Mouse (Mus musculus): ENCODE measurements around the gene Brdt.
A peak's percentile ranks its signal among the peaks of the same experiment; 100 is the strongest.
"Not testable (repeated sequence)": the region's sequence is repeated elsewhere in the genome, so short reads cannot be mapped to it uniquely, and the experiment has no call there.

The Brdt gene

GRCm38 (mm10) chr5:107340404-107340803, 9.4 kb downstream of the Brdt start:
- DNase-seq (ENCODE audit: low spot score in 2 of 2), result no peak

DNA sequence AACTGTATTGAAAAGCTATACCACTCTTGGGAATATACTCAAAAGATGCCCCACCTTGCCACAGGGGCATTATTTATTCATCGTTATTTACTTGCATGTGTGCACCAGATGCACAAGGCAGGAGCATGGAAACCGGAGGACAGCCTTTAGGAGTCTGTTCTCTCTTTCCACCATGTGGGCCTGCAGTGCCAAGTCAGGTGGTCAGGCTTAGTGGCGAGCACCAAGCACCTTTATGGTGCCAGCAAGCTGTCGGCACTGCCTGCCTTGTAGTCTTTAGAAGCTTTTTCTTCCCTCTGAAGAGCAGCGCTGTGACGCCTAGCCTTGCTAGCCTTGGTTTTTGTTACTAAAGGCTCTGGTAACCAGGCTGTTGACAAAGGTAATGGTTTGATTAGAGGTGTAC, 11.9 kb downstream of the Brdt start:
- no peak for DNase-seq (ENCODE audit: low spot score in 2 of 2)

- DNase-seq (ENCODE audit: low spot score in 2 of 2), result no peak
These were observed 15.3 kb downstream of the Brdt start for GRCm38 (mm10) chr5:107346214-107346613.

- DNase-seq (ENCODE audit: low spot score in 2 of 2), result no peak
These were observed 21.6 kb downstream of the Brdt start for GRCm38 (mm10) chr5:107352566-107352965.

GRCm38 (mm10) chr5:107353981-107354380, 23.0 kb downstream of the Brdt start:
- DNase-seq (ENCODE audit: low spot score in 2 of 2), result no peak

- no peak for DNase-seq (ENCODE audit: low spot score in 2 of 2)
These were observed 24.8 kb downstream of the Brdt start for GRCm38 (mm10) chr5:107355801-107356200.

- DNase-seq (ENCODE audit: low spot score in 2 of 2), result no peak
These were observed 26.8 kb downstream of the Brdt start for GRCm38 (mm10) chr5:107357723-107358122.

DNA sequence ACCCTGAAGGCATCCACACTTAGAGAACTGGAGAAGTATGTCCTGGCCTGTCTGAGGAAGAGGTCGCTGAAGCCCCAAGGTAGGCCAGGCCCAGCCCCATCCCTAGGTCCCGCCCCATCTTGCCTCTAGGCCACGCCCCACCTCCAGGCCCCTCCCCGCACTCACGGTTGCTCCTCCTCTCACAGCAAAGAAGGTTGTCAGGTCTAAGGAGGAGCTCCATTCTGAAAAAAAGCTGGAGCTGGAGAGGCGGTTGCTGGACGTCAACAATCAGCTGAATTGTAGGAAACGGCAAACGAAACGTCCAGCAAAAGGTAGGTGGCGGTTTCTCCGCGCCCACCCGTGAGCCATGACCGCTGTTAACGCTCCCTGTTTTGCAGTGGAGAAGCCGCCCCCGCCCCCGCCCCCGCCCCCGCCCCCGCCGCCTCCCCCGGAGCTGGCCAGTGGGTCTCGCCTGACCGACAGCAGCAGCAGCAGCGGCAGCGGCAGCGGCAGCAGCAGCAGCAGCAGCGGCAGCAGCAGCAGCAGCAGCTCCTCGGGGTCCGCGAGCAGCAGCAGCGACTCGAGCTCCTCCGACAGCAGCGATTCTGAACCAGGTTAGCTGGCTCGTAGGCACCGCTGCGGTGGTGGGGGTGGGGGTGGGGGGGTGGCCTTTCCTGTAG, 28.6 kb downstream of the Brdt start:
- peak; percentile 78 to 81 for DNase-seq (ENCODE audit: low spot score in 2 of 2)

DNA sequence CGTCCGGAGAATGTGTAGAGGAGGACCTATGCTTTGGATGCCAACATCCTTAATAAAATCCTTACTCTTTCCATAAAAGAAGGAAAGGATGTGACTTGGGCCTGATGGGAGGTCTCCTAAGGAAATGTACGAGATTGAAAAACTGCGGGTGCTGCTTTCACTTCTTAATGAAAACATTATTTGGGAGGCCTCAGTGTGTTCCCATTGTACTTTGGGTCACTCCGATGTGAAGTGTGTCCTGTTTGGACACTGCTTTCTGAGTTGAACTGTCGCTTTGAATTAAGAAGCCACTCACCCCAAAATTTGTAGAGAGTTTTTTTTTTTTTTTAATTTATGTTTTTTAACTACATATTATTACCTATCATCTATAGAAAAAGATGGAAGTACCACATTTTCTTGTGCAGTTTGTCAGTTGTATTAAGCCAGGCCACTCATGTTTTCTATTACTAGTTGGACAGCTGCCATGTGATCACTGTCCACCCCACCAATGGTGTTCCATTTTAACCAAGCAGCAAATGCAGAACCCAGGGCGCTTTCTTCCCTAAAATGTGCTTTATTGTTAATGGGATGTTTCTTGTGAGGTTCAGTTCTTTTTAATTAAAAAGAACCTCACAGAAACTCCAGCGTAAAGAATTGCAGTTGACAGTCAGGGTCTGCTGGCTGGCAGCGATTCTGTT, 29.2 kb downstream of the Brdt start:
- no peak for DNase-seq (ENCODE audit: low spot score in 2 of 2)

- no peak for DNase-seq (ENCODE audit: low spot score in 2 of 2)
These were observed 39.1 kb downstream of the Brdt start for GRCm38 (mm10) chr5:107370040-107370439.

- no peak for DNase-seq (ENCODE audit: low spot score in 2 of 2)
These were observed 40.4 kb downstream of the Brdt start for GRCm38 (mm10) chr5:107371335-107371734.

- no peak for DNase-seq (ENCODE audit: low spot score in 2 of 2)
These were observed 42.3 kb downstream of the Brdt start for GRCm38 (mm10) chr5:107373256-107373655.

GRCm38 (mm10) chr5:107386448-107386847, 55.5 kb downstream of the Brdt start:
- not testable (repeated sequence) for DNase-seq (ENCODE audit: low spot score in 2 of 2)

DNA sequence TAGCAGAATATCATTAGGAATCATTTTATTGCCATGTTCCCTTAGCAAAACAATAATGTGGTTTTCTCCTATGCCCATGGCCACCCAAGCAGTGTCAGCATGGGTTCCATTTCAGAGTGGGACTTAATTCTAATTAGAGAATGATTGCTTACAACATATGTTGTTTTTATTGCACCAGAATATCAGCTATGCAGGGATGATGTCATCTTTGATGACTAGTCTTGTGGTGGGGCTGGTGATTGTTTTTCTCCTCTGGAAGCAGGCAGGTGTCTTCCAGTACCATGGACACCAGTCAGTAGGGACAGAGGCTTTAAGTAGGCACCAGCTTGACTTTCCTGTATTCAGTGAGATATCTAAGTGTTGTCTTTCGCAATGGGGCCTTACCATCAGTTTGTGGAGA, 56.8 kb downstream of the Brdt start:
- DNase-seq (ENCODE audit: low spot score in 2 of 2), result no peak

DNA sequence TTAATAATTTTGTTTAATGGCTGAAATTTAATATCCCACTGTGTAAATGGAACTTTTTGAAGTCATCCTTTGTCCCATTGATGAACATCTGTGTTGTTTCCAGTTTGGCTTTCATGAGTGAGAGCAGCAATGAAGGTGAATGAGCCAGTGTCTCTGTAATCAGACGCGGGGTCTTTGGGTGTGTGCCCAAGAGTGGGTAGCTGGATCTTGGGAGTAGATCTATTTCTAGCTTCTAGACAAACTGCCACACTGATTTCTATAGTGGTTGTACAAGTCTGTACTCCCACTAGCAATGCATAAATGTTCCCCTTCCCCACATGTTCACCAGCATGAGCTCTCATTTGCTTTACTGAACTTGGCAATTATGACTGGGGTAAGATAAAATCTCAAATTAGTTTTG, 58.4 kb downstream of the Brdt start:
- DNase-seq (ENCODE audit: low spot score in 2 of 2), result no peak

- DNase-seq (ENCODE audit: low spot score in 2 of 2), result no peak
These were observed 63.5 kb downstream of the Brdt start for GRCm38 (mm10) chr5:107394437-107394836.

DNA sequence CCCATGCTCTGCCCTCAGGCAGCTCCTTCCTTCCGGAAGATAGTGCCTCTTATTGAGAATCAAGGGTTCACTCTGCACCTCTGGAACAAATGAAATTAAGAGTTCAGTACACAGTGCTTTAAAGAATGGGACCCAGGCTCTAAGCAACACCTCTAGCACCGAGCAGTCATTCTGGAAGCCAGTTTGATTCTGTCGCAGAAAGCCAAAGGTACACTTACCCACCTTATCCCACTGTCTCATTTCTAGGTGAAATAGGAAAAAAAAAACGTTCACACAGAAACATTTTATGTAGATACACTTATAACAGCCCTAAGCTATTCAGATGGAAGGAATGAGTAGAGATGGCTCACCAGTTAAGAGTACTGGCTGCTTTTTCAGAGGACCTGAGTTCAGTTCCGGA, 71.5 kb downstream of the Brdt start, which contains the start of gene Ephx4:
Gene Ephx4, plus strand, starts transcription at position 301 of the 400 bp plus-strand sequence.
- no peak for DNase-seq (ENCODE audit: low spot score in 2 of 2)

- DNase-seq (ENCODE audit: low spot score in 2 of 2), result peak; percentile 28 to 35
These were observed 72.3 kb downstream of the Brdt start for GRCm38 (mm10) chr5:107403011-107403946.

- peak; percentile 17 to 39 for DNase-seq (ENCODE audit: low spot score in 2 of 2)
These were observed 73.2 kb downstream of the Brdt start for GRCm38 (mm10) chr5:107403947-107404684.

DNA sequence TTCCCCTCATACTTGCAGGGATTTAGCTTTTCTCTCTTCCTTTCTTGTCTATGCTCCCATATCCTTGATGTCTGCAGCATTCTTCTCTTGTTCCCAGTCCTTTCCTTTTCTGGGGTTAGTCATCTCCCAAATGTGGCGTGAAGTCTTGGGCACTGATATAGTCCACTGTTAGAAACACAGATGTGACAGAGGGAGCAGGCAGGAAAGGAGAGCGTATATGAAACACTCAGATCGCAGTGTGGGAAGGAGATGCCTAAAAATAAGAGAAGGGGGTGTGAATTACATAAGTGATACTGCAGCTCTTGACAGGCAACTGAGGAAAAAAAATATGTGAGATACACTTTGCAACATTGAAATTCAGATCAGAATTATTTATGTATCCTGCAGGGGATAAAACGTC, 74.4 kb downstream of the Brdt start:
- peak; percentile 23 to 35 for DNase-seq (ENCODE audit: low spot score in 2 of 2)

- no peak for DNase-seq (ENCODE audit: low spot score in 2 of 2)
These were observed 79.3 kb downstream of the Brdt start for GRCm38 (mm10) chr5:107410305-107410704.

- no peak for DNase-seq (ENCODE audit: low spot score in 2 of 2)
These were observed 80.4 kb downstream of the Brdt start for GRCm38 (mm10) chr5:107411326-107411725.

Data from frontal cortex, postnatal 10 days (tissue).